Mouse (Mus musculus): Measurements from ENCODE around the gene Akna.

DNA sequence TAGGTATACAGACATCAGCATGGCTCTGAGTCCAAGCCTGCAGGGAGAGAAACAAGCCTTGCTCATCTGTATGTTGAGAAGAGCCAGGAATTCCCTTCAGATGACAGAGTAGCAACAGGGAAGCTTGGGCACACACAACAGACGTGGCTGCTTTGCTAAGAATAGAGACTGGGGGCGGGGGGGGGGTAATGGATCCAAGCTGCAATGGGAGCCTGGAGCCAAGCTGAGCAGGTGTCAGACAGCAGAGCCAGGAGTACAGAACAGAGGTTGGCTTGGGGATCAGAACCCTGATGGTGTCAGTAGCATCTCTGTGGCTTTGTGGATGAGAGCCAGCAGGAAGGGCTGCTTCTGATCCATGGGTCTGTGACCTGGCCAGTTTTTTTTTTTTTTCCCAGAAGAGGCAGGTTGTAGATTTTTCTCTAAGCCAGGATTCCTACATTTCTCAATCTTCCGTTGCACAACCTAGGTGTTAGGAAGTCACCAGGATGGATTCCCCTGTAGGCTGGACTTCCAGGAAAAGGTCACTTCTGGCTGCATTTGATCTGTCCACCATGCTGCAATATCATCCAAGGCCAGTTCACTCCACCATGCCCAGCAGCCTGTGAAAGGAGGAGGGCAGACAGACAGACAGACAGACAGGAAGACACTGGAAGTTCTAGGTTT is 64.6 kb downstream of the Akna start:
- no peak for TF ChIP-seq CTCF (IDR thresholded peaks at IDR 0.05; ENCODE audit: insufficient read depth, low read length)
- no peak for TF ChIP-seq POLR2A (IDR thresholded peaks at IDR 0.05; ENCODE audit: borderline replicate concordance, extremely low read depth, low read depth, low read length)
